Mouse (Mus musculus) A20 (cell line): ENCODE results near the gene Rgcc.

ENCODE experiments used
- DNase-seq: peaks from one replicate; pipeline ENCODE4 v3.0.0-alpha.2; 2011; ENCODE audit warnings: low read depth, low spot score

The Rgcc gene

DNA sequence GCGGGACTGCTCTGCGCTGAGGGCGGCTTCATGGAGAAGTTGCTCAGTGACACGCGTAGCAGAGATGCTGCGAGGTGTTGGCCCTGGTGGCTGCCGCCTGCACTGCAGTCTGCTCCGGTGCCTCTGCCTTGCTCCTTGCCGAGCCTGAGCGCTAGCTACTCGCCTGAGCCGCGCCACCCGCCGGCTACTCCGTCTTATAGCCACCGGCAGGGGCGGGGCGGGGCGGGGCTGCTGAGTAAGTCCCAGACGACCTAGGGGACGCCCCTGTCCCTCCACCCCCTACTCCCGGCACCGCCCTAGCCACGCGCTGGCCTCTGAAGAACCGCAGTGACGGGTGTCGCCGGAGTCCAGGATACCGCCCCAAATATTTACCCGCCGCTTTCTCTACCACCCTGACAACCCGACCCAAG, at the start of gene Rgcc:
Gene Rgcc, minus strand, starts transcription at position 180 of the 410 bp plus-strand sequence.
- DNase-seq: peak; percentile 97

- no peak for DNase-seq
Observed at GRCm38 (mm10) chr14:79346384-79346783, 44.9 kb upstream of the Rgcc start.

DNA sequence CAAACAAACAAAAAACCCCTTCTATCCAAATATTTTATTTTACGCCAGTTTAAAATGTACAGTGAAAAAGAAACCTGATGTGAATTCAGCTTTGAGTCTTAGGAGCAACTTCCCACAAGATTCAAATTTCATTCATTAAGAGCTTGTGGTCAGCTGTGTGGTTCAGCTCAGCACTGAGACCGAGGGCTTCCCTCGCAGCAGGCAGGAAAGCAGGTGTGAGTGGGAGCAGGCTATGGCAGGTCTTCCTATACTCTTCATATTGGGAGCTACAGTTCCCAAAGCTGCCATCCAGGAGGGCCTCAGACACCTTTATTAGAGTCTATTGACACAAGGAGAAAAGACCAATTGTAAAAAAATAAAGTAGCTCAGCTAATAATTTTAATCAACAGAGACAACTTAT, 34.2 kb upstream of the Rgcc start:
- no peak for DNase-seq

DNA sequence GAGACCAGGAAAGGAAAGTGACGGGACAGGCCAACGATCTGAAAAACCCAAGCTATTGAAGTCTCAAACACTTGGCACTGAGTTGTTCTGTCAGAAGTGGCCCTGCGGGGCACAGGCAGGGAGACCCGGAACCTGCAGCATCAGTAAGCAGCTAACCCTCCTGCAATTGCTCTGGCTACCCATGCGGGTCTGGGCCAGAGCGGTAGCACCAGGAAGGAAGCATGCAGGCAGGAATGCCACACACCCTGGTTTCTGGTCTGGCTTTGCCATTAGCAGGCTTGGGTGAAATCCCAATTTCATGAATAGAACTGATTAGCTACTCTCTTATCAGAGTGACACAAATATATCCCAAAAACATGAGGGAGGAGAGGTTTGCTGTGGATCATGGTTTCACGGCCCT, 30.5 kb upstream of the Rgcc start:
- no peak for DNase-seq

GRCm38 (mm10) chr14:79330944-79331561, 29.6 kb upstream of the Rgcc start:
- DNase-seq: no peak

DNA sequence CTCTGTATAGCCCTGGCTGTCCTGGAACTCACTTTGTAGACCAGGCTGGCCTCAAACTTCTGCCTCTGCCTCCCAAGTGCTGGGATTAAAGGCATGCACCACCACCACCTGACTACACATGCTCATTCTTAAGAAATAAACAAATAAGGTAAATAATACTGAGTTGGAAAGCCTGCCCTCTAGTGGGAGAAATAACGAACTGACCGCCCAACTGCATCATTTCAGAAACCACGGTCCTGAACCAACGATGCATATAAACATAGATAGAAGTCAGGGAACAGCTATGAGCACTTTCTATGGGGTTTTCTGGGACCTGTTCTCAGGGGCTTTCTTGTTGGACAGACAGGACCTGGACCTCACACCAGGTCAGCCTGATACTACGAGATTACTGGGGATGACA, 25.6 kb upstream of the Rgcc start:
- DNase-seq: peak; percentile 61

GRCm38 (mm10) chr14:79324112-79324840, 22.8 kb upstream of the Rgcc start:
- no peak for DNase-seq

GRCm38 (mm10) chr14:79321881-79322280, 20.4 kb upstream of the Rgcc start:
- DNase-seq: no peak

DNA sequence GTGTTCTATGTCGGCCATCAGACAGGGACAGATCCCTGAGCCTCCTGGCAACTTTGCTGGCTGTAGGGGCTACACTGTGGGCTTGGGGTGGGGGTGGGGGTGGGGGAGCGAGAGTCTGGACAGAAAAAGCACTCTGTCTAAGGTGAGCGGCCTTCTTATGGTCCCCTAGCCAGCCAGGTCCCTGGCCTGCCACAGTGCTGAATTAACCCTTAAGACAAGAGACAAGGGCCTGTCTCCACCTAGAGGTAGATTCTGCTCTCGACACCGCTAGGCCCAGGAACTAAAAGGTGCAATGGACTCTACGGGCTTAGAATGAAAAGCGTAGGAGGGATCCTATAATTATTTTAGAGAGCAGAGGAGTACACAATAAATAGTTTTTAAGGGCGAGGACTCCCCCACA, 19.7 kb upstream of the Rgcc start:
- DNase-seq: peak; percentile 64

GRCm38 (mm10) chr14:79317602-79318001, 16.2 kb upstream of the Rgcc start:
- no peak for DNase-seq

- no peak for DNase-seq
Observed at GRCm38 (mm10) chr14:79315877-79316276, 14.4 kb upstream of the Rgcc start.

DNA sequence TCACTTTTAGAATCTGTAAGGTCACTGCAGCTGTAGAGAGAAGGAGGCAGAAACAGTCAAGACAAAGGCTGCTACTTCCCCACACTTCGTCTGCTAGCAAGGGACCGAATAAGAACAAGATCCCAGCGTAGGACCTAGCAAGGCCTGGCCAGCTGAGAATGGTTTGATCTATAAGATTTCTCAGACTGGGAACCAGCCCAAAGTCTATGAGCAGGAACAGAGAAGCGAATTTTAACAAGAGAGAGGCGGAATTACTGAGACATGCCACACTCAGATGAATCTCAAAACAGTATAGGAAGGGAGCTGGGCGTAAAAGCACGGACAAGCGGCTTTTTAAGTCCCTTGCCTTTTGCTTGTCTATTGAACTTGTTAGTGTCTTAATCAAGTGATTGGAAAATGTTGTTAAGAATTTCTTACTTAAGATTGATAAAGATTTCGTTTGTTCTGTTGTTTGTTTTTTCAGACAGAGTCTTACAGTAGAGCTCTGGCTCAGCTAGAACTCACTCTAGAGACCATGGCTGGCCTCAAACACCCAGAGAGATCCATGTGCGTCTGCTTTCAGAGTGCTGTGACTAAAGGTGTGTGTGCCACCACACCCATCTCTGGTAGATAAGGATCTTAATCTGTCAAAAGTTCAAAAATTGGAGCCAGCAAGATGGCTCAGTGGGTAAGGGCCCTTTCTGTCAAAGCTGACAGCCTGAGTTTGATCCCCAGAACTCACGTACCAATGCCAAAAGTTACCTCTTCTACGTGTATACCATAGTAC, 13.0 kb upstream of the Rgcc start:
- DNase-seq: no peak

DNA sequence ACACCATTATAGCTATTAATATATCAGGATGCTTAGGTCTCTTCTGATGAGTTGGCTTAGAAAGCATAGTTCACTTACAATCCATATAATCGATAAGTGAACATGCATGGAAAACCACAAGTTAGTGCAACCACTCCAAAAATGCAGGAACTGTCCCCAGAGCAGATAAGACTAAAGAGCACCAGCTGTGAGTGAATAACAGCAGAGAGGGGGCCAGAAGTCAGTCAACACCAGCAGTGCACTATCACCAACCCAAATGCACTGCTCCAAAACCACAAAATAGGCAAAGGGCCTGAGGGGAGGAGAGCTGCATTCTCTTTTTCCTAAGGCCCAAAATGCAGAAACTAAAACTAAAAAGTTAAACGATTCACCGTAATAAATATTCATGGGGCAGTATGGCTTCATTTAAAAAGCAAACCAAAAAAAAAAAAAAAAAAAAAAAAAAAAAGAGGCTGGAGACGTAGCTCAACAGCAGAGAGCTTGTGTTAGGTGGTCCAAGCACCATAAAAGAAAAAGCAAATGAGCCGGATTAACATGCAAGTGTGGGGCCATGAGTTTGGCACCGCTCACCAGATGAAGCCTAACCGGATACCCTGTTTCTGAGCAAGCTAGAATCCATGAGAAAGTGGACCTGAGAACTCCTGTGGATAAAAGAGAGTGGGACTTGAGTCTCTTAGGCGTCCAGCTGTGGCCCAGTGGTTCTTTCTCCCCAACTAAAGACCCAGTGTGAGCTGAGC, 12.2 kb upstream of the Rgcc start:
- no peak for DNase-seq

DNA sequence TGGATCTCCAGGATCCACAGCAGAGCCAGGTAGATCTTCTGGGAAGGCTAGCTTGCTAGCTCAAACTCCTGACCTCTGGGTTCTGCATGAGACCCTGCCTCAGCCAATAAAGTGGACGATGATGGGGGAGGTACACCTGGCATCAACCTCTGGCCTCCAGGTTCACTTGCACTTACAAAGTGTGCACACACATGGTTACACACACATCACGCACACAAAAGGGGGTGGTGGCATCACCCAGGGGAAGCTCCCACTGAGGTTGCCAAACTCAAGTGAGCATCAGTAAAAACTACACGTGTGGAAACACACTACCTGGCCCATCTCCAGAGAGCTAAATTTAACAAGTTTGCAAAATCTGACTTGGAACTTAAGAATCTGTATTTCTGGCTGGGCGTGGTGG, 11.3 kb upstream of the Rgcc start:
- no peak for DNase-seq

GRCm38 (mm10) chr14:79311918-79312454, 10.5 kb upstream of the Rgcc start:
- no peak for DNase-seq

GRCm38 (mm10) chr14:79309115-79309514, 7.7 kb upstream of the Rgcc start:
- no peak for DNase-seq

GRCm38 (mm10) chr14:79308364-79308763, 6.9 kb upstream of the Rgcc start:
- no peak for DNase-seq

- no peak for DNase-seq
Observed at GRCm38 (mm10) chr14:79307908-79308307, 6.5 kb upstream of the Rgcc start.

GRCm38 (mm10) chr14:79307138-79307537, 5.7 kb upstream of the Rgcc start:
- no peak for DNase-seq

DNA sequence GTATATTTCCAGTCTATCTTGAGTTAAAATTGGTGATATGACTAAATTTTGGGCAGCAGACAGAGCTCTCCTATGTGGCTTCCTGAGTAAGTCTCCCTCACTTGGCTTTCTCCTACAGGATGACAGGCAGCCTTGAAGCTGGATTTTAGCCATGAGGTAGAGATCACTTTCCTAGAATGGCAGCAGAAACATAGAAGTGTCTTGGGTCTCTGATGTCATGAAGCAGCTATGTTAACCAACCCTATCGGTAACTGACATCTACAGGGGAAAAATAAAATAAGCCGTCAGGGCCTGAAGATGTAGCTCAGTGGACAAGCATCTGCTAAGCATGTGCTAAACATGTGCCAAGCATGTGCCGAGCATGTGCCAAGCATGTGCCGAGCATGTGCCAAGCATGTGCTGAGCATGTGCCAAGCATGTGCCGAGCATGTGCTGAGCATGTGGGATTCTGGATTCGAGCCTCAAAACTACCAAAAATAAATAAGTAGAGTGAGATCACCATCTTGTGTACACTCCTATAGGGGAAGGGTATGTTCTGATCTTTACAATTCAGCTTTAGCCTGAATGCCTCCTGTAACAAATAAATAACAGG, 3.5 kb upstream of the Rgcc start:
- DNase-seq: peak; percentile 23

- no peak for DNase-seq
Observed at GRCm38 (mm10) chr14:79303150-79303549, 1.7 kb upstream of the Rgcc start.
